Mouse (Mus musculus): ENCODE data around the gene Gm10192.
"Not testable (repeated sequence)": the region's sequence is repeated elsewhere in the genome, so short reads cannot be mapped to it uniquely, and the experiment has no call there.

The Gm10192 gene

DNA sequence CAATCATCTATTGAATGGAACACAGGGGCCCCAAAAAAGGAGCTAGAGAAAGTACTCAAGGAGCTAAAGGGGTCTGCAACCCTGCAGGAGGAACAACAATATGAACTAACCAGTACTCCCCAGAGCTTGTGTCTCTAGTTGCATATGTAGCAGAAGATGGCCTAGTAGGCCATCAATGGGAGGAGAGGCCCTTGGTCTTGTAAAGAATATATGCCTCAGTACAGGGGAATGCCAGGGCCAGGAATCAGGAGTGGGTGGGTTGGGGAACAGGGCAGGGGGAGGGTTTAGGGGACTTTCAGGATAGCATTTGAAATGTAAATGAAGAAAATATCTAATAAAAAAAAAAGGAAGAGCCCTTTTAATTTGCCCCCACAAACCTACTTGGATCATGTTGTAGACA is at the start of gene Gm10192:
Gene Gm10192 (minus strand): TSS at position 101 of the 400 bp plus-strand sequence.
- not testable (repeated sequence) for DNase-seq (ENCODE audit: low spot score)

DNA sequence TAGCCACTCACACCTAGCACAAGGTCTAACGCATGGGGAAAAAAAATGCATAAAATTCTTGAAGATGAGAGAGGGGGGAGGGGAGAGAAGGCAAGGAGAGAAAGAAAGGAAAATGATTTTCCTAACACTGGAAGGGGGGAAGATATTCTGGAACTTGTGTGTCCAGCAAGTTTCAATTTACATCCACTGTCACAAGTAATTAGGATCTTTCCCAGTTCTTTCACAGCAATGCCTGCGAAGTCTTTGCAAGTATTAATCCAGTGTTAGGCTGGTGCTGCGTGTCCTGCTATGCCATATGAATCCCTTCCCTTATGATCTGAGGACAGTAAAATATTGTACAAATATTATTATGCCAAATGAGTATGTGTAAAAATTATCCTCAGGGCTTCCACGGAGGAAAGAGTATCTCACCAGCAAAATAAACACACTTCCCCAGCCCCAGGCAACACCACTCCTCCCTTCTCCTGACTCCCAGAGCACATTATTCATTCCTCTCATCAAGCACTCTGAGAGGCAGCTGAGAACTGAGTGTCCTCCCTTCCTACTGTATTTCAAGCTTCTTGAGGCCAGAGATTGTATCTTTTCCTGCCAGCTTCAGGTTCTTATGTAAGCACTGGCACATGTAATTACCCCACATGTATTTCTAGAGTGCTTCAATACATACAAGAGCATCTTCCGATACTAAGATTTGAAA is 47.6 kb upstream of the Gm10192 start:
- no peak for DNase-seq (ENCODE audit: low spot score)

DNA sequence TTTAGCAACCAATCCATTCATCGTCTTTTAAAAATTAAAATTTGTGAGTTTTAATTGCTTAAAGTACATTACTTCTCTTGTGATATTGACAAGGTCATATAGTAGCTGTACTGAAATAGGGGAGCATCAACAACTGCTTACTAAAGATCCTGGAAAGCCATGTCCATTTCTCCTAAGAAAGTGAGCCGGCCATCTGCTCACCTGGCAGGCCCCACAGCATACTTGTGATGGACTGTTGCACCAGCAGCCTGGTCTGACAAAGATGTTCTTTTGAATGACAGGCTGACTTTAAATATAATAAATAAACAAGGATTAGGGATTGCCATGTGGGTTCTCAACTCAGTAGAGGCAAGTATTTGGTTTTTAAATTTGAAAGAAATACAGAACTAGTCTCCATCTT is 36.7 kb upstream of the Gm10192 start:
- DNase-seq (ENCODE audit: low spot score), result no peak

DNA sequence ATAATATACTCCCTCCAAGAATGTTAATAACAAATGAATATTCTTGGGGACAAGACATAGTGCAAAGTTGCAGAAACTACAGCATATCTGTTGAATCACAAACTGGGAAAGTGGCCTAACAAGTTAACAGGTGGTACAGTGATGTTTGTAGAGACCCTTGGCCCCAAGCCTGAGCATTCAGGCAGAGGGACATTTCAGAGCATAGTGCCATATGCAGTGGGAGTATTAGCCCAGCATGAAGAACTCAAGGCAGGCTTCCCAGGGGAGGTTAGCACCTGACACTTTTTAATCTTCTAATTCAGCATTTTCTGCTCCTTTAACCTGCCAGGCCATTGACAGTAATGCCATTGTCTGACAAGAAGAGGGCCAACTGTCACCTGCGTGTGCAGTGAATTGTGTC is 34.9 kb upstream of the Gm10192 start:
- no peak for DNase-seq (ENCODE audit: low spot score)

DNA sequence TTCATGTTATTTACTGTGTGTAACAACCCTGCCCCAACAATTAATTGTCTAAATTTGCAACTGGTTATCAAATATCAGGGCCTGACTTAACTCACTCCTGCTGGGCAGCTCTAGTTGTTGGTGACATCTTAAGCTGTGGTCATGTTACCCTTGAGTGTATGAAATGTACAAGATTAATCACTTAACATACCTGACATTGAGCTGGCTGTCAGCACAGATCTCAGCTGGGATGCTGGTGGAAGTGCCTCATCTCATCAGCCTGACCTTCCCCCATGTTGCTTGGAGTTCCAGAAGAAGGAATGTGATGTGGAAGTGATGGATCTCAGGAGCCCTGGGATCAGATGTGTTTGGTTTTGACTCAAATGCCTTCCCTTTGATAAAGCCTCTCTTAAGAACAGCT is 29.5 kb upstream of the Gm10192 start:
- DNase-seq (ENCODE audit: low spot score), result no peak

DNA sequence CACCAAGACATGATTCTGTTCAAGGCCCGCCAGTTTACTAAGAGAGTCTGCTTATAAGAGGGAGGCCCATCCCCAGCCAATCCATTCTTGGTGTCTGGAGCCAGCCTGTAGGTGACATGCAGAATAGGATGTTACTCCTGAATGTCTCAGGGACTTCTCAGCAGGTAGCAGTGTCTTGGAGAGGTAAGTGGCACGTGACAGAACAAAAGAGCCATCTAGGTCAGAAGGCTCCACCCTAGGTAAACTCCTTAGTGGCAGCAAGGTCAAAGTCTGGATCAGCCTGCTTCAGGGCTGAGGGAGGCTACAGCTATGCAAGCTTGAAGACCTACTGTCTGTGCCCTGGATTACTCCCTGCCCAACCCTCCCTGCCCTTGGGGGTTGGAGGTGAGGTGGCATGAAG is 20.0 kb upstream of the Gm10192 start:
- not testable (repeated sequence) for DNase-seq (ENCODE audit: low spot score)

DNA sequence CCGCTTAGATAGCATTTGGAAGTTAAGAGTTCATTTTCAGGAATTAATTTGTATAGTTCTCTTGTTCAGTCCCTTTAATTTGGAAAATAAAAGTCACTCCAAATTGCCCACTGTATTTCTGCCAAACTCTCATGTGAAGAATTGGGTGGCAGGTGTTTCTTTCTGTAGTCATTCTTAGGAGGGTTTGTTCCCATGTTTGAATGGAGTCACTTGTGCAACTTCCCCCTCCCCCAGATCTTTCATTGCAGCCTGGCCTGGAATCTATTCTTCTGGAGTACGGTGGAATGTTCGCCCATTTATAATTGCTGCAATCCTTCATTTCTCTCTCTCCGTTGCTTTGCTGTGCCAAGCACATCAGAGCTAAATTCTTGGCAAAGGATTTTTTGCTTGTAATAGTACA is 10.2 kb upstream of the Gm10192 start:
- no peak for DNase-seq (ENCODE audit: low spot score)

DNA sequence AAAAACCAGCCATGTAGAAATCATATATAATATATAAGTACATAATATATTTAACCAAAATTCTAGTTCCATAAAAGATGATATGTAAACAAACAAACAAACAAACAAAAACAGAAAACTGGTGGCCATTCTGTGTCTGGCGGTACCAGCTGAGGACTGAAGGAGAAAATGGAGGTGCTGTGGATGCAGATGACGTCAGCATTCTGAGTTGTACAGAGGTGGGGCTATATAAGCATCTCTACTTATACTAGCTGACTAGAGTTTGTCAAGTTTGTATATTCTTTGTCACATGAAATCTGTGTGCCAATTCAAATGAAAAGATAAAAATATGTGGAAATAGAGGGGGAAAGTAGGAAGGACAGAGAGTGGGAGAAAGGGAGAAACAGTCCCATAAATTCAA is 9.6 kb upstream of the Gm10192 start:
- DNase-seq (ENCODE audit: low spot score), result no peak

DNA sequence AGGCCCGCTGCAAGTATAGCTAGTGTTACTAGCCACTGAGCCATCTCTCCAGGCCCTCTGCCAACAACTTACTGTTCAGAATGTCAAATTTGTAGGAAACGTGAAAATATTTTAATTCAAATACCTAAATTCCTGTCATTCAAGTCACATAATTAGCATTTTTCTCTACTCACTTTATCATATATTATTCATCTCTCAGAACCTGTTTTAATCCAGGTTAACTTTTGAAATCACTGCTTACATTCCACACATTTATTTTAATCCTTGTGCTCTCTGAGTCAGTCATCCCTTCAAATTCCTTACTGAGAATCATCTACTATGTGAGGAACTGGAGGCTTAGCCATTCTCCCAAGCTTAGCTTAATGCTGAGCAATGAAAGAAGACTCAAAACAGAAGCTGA is 2.6 kb downstream of the Gm10192 start:
- DNase-seq (ENCODE audit: low spot score), result no peak

DNA sequence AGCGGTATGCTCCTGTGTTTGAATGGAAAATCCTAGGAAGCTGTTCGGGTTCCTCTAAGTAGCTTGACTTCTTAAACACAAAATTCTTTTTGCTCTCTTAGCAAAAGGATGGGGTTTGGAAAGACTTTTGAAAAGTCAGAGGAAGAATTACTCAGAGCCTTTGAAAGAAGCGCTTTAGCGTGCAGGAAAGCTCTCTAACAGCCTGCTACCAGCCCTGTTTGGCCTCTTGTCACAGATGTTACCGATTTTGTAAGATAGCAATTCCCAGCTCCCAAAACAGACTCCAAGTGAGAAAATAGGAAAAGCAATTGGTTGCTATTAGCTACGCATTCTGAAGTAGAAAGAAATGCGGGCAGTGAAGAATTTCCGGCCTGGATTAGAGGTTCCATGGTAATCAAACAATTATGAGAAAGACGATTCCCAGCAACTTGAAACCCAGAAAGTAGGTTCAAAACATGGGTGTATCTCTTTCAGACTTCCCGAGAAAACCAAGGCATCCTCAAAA is 26.1 kb downstream of the Gm10192 start:
- DNase-seq (ENCODE audit: low spot score), result no peak

DNA sequence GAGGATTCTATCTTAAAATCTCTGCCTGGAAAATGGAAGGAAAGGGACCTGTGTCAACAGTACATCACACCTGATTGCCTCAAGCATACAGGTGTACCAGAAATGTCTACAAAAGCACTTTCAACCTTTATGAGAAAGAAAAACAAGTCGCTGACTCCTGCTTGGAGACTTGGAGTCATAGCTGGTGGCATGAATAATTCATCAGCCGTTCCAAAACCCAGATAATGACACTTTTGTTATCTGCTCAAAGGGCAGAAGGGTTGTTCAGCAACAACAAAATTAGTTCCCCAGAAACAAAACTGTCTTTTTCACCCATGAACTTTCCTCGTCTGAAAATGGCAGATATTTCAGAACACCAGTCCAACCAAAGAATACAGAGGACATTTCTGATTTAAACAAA is 26.9 kb downstream of the Gm10192 start:
- DNase-seq (ENCODE audit: low spot score), result no peak

DNA sequence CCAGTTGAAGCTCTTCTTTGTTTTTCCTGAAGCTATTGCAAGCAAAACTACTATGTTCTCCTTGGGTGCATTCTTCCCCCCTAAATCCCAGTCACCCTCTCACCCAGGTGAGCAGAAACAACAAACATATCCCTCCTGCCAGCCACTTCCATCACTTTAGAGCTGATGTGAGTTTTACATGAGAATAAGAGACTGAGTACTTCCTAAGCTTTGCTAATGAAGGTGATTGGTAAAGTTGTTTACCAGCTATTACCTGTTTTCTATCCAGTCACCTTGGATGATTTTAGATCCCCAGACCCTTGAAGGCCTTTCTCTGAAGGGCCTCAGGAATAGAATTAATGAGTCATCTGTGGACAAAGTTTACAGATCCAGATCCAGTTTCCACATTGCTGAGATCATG is 29.4 kb downstream of the Gm10192 start:
- DNase-seq (ENCODE audit: low spot score), result no peak

DNA sequence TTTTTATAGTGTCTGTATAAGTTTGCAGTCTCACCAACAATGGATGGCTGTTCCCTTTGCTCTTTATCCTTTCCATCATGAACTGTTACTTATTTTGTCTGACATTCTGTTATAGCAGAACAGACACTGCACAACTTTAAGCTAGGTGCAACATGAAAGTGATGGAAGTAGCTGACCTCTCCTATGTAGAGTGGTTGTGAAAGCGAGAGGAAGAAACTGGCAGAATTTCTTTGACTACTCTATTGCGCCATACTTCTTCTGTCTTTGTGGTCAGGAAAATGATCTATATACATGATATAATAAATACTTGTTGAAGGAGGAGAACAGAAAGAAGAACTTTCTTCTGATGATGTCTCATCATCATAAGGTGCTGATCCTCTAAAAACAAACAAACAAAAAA is 40.5 kb downstream of the Gm10192 start:
- no peak for DNase-seq (ENCODE audit: low spot score)
